Mouse (Mus musculus): Measurements from ENCODE around the gene Smyd3. TPM values are rescaled to one million over a fixed set of nuclear protein-coding genes. Genes with fewer than 3 reads are reported as not detected.

Gene Smyd3
- polyA plus RNA-seq, 1 experiment from 2014 or later = 12.1 TPM

GRCm38 (mm10) chr1:179032947-179033346 is 484.9 kb downstream of the Smyd3 start:
- no peak for TF ChIP-seq EP300 (optimal IDR thresholded peaks at IDR 0.05)
- no peak for TF ChIP-seq CTCF (IDR thresholded peaks at IDR 0.05; ENCODE audit: low read depth)
- Histone ChIP-seq H3K4me1 (replicated peaks; ENCODE audit: control insufficient read depth, insufficient read depth) (no peaks in the 10 kb centered on the region), H3K36me3 (ENCODE audit: control insufficient read depth, insufficient read depth, low read length) (no peaks in the 10 kb centered on the region), H3K9me3 (ENCODE audit: control insufficient read depth, low read length) (no peaks in the 10 kb centered on the region), H3K27ac (replicated peaks) (no peak overlapping the region), H3K4me2 (replicated peaks; ENCODE audit: low read depth) (no peak overlapping the region), H3K27me3 (ENCODE audit: control insufficient read depth, insufficient read depth, low read length) (no peaks in the 10 kb centered on the region), H3K4me3 (ENCODE audit: low read depth, low read length) (no peak overlapping the region), H3K9ac (ENCODE audit: low read length) (no peak overlapping the region)
- DNase-seq (ENCODE audit: low spot score) (no peak), ATAC-seq (ENCODE audit: low FRiP score, low TSS enrichment) (no peak)
- 96% methylated on average over 2 of the region's 2 CpGs for WGBS

- H3K9me3 ChIP-seq (ENCODE audit: control insufficient read depth, low read length) = no peaks in the 10 kb centered on the region
- H3K9ac ChIP-seq (ENCODE audit: low read length) = no peak overlapping the region
- H3K27ac ChIP-seq (replicated peaks) = no peak overlapping the region
- H3K4me3 ChIP-seq (ENCODE audit: low read depth, low read length) = no peak overlapping the region
- no peaks in the 10 kb centered on the region for H3K36me3 ChIP-seq (ENCODE audit: control insufficient read depth, insufficient read depth, low read length)
- WGBS = 96% methylated on average over 5 of the region's 5 CpGs
- H3K4me2 ChIP-seq (replicated peaks; ENCODE audit: low read depth) = no peak overlapping the region
- DNase-seq (ENCODE audit: low spot score) (no peak), ATAC-seq (ENCODE audit: low FRiP score, low TSS enrichment) (no peak)
- TF ChIP-seq EP300 (optimal IDR thresholded peaks at IDR 0.05) (no peak), CTCF (IDR thresholded peaks at IDR 0.05; ENCODE audit: low read depth) (no peak)
- no peaks in the 10 kb centered on the region for H3K4me1 ChIP-seq (replicated peaks; ENCODE audit: control insufficient read depth, insufficient read depth)
- H3K27me3 ChIP-seq (ENCODE audit: control insufficient read depth, insufficient read depth, low read length) = no peaks in the 10 kb centered on the region
Observed at GRCm38 (mm10) chr1:179031581-179031980, 486.3 kb downstream of the Smyd3 start.

- 91% methylated on average over 4 of the region's 4 CpGs for WGBS
- H3K9ac ChIP-seq (ENCODE audit: low read length) = no peak overlapping the region
- H3K4me1 ChIP-seq (replicated peaks; ENCODE audit: control insufficient read depth, insufficient read depth) = no peaks in the 10 kb centered on the region
- H3K36me3 ChIP-seq (ENCODE audit: control insufficient read depth, insufficient read depth, low read length) = no peaks in the 10 kb centered on the region
- H3K4me3 ChIP-seq (ENCODE audit: low read depth, low read length) = no peak overlapping the region
- H3K9me3 ChIP-seq (ENCODE audit: control insufficient read depth, low read length) = no peaks in the 10 kb centered on the region
- TF ChIP-seq EP300 (optimal IDR thresholded peaks at IDR 0.05) (no peak), CTCF (IDR thresholded peaks at IDR 0.05; ENCODE audit: low read depth) (no peak)
- H3K27ac ChIP-seq (replicated peaks) = no peak overlapping the region
- no peak for DNase-seq (ENCODE audit: low spot score)
- no peak overlapping the region for H3K4me2 ChIP-seq (replicated peaks; ENCODE audit: low read depth)
- no peaks in the 10 kb centered on the region for H3K27me3 ChIP-seq (ENCODE audit: control insufficient read depth, insufficient read depth, low read length)
- no peak for ATAC-seq (ENCODE audit: low FRiP score, low TSS enrichment)
Observed at GRCm38 (mm10) chr1:179026614-179027013, 491.2 kb downstream of the Smyd3 start.

GRCm38 (mm10) chr1:179025169-179025568 is 492.7 kb downstream of the Smyd3 start:
- Histone ChIP-seq H3K4me2 (replicated peaks; ENCODE audit: low read depth) (no peak overlapping the region), H3K27me3 (ENCODE audit: control insufficient read depth, insufficient read depth, low read length) (no peaks in the 10 kb centered on the region), H3K9me3 (ENCODE audit: control insufficient read depth, low read length) (no peaks in the 10 kb centered on the region)

GRCm38 (mm10) chr1:179023486-179023885 is 494.4 kb downstream of the Smyd3 start:
- DNase-seq (ENCODE audit: low spot score) (no peak), ATAC-seq (ENCODE audit: low FRiP score, low TSS enrichment) (no peak)
- WGBS = 77% methylated on average over 7 of the region's 7 CpGs
- Histone ChIP-seq H3K4me3 (ENCODE audit: low read depth, low read length) (no peak overlapping the region), H3K27me3 (ENCODE audit: control insufficient read depth, insufficient read depth, low read length) (no peaks in the 10 kb centered on the region), H3K9me3 (ENCODE audit: control insufficient read depth, low read length) (no peaks in the 10 kb centered on the region), H3K27ac (replicated peaks) (no peak overlapping the region), H3K4me2 (replicated peaks; ENCODE audit: low read depth) (no peak overlapping the region), H3K4me1 (replicated peaks; ENCODE audit: control insufficient read depth, insufficient read depth) (no peaks in the 10 kb centered on the region), H3K36me3 (ENCODE audit: control insufficient read depth, insufficient read depth, low read length) (no peaks in the 10 kb centered on the region), H3K9ac (ENCODE audit: low read length) (no peak overlapping the region)
- no peak for TF ChIP-seq CTCF (IDR thresholded peaks at IDR 0.05; ENCODE audit: low read depth)
- no peak for TF ChIP-seq EP300 (optimal IDR thresholded peaks at IDR 0.05)

More at GRCm38 (mm10) chr1:179025169-179025568, 492.7 kb downstream of the Smyd3 start:
- Histone ChIP-seq H3K4me1 (replicated peaks; ENCODE audit: control insufficient read depth, insufficient read depth) (no peaks in the 10 kb centered on the region), H3K9ac (ENCODE audit: low read length) (no peak overlapping the region), H3K27ac (replicated peaks) (no peak overlapping the region), H3K36me3 (ENCODE audit: control insufficient read depth, insufficient read depth, low read length) (no peaks in the 10 kb centered on the region), H3K4me3 (ENCODE audit: low read depth, low read length) (no peak overlapping the region)
- TF ChIP-seq CTCF (IDR thresholded peaks at IDR 0.05; ENCODE audit: low read depth) (no peak), EP300 (optimal IDR thresholded peaks at IDR 0.05) (no peak)
- ATAC-seq (ENCODE audit: low FRiP score, low TSS enrichment) = no peak
- 80% methylated on average over 4 of the region's 4 CpGs for WGBS
- DNase-seq (ENCODE audit: low spot score) = no peak

- no peak for TF ChIP-seq EP300 (optimal IDR thresholded peaks at IDR 0.05)
- no peak for TF ChIP-seq CTCF (IDR thresholded peaks at IDR 0.05; ENCODE audit: low read depth)
- no peaks in the 10 kb centered on the region for H3K9me3 ChIP-seq (ENCODE audit: control insufficient read depth, low read length)
- ATAC-seq (ENCODE audit: low FRiP score, low TSS enrichment) (no peak), DNase-seq (ENCODE audit: low spot score) (no peak)
- no peaks in the 10 kb centered on the region for H3K4me1 ChIP-seq (replicated peaks; ENCODE audit: control insufficient read depth, insufficient read depth)
- H3K9ac ChIP-seq (ENCODE audit: low read length) = no peak overlapping the region
- WGBS = 76% methylated on average over 10 of the region's 10 CpGs
- H3K4me2 ChIP-seq (replicated peaks; ENCODE audit: low read depth) = no peak overlapping the region
- no peak overlapping the region for H3K4me3 ChIP-seq (ENCODE audit: low read depth, low read length)
- no peaks in the 10 kb centered on the region for H3K27me3 ChIP-seq (ENCODE audit: control insufficient read depth, insufficient read depth, low read length)
- H3K36me3 ChIP-seq (ENCODE audit: control insufficient read depth, insufficient read depth, low read length) = no peaks in the 10 kb centered on the region
- H3K27ac ChIP-seq (replicated peaks) = no peak overlapping the region
Observed at GRCm38 (mm10) chr1:179017428-179017827, 500.4 kb downstream of the Smyd3 start.

Measured in stomach, postnatal 0 days (tissue).